Mouse (Mus musculus) lung, embryonic 15.5 days (tissue): ENCODE results near the gene Gripap1. TPM values are rescaled to one million over a fixed set of nuclear protein-coding genes. Genes with fewer than 3 reads are reported as not detected.
A peak's percentile ranks its signal among the peaks of the same experiment; 100 is the strongest.

Experiments
- microRNA counts: library from miRNA; unstranded; fragments of <30 nt; microRNA quantifications from one replicate; lab custom pipeline; 2016
- microRNA-seq: library from miRNA; unstranded; fragments of <30 nt; microRNA quantifications from one replicate; pipeline ENCODE4, GENCODE M21; 2016
- polyA plus RNA-seq: library from polyadenylated mRNA; unstranded; fragments of >200 nt; fragmentation: Nextera tagmentation; extraction: Ambion mirVana; gene quantifications from 2 replicates; pipeline ENCODE4 v1.2.1, GENCODE M21; 2015

Gene Gripap1
- polyA plus RNA-seq, 1 experiment from 2014 or later: 41.7 TPM

MicroRNAs encoded within 50 kb of the gene (microRNA counts, 519-probe panel; counts per million panel counts)
- microRNA mmu-miR-1198 (lab: Ali Mortazavi, UCI): 1,894 counts per million, percentile 13 among the panel's probes with 10 or more counts

Small RNA genes within 50 kb of the gene (microRNA-seq; reads per million reads assigned to microRNA genes)
- 30.6 reads per million, percentile 40 among the genes with 10 or more reads in this experiment for gene Mir1198

Other genes with a start within 250 kb of the Gripap1 start
- 0.05 TPM in 1 of 2 replicates, not detected in the other for gene Foxp3, start 216.1 kb upstream of the Gripap1 start, polyA plus RNA-seq
- 1.9 and 2.2 TPM in 2 replicates for gene Ppp1r3f, start 215.5 kb upstream of the Gripap1 start, polyA plus RNA-seq
- 31.9 and 32.1 TPM in 2 replicates for gene Ccdc22, start 184.2 kb upstream of the Gripap1 start, polyA plus RNA-seq
- not detected in 2 replicates for gene Cacna1f, start 182.7 kb upstream of the Gripap1 start, polyA plus RNA-seq
- 1.9 and 3.4 TPM in 2 replicates for gene Syp, start 151.3 kb upstream of the Gripap1 start, polyA plus RNA-seq
- 8.5 and 8.8 TPM in 2 replicates for gene Prickle3, start 132.5 kb upstream of the Gripap1 start, polyA plus RNA-seq
- gene Plp2, start 118.4 kb upstream of the Gripap1 start, polyA plus RNA-seq: 186 and 191 TPM in 2 replicates
- 0.53 and 0.62 TPM in 2 replicates for gene Magix, start 108.5 kb upstream of the Gripap1 start, polyA plus RNA-seq
- 46.9 and 49.1 TPM in 2 replicates for gene Gpkow, start 92.6 kb upstream of the Gripap1 start, polyA plus RNA-seq
- 69.6 and 79.5 TPM in 2 replicates for gene Wdr45, start 75.4 kb upstream of the Gripap1 start, polyA plus RNA-seq
- not detected in 2 replicates for gene Gm45208, start 67.5 kb upstream of the Gripap1 start, polyA plus RNA-seq
- gene Praf2, start 61.3 kb upstream of the Gripap1 start, polyA plus RNA-seq: 58.9 and 60.6 TPM in 2 replicates
- gene Ccdc120, start 38.9 kb upstream of the Gripap1 start, polyA plus RNA-seq: 23.5 and 23.6 TPM in 2 replicates
- gene Tfe3, start 27.2 kb upstream of the Gripap1 start, polyA plus RNA-seq: 29.2 and 30.5 TPM in 2 replicates
- 1.4 and 1.6 TPM in 2 replicates for gene Kcnd1, start 32.5 kb downstream of the Gripap1 start, polyA plus RNA-seq
- gene Otud5, start 51.6 kb downstream of the Gripap1 start, polyA plus RNA-seq: 42.2 and 46.6 TPM in 2 replicates
- gene Pim2, start 88.5 kb downstream of the Gripap1 start, polyA plus RNA-seq: 8.6 and 10.3 TPM in 2 replicates
- 37.6 and 38.6 TPM in 2 replicates for gene Slc35a2, start 94.3 kb downstream of the Gripap1 start, polyA plus RNA-seq
- 114 and 115 TPM in 2 replicates for gene Pqbp1, start 109.5 kb downstream of the Gripap1 start, polyA plus RNA-seq
- 155 TPM in 2 replicates for gene Timm17b, start 109.6 kb downstream of the Gripap1 start, polyA plus RNA-seq
- not detected in 2 replicates for gene Gm10491, start 118.1 kb downstream of the Gripap1 start, polyA plus RNA-seq
- not detected in 2 replicates for gene Gm10490, start 119.8 kb downstream of the Gripap1 start, polyA plus RNA-seq
- gene Pcsk1n, start 130.1 kb downstream of the Gripap1 start, polyA plus RNA-seq: 0.86 and 1.9 TPM in 2 replicates
- not detected in 2 replicates for gene Eras, start 138.8 kb downstream of the Gripap1 start, polyA plus RNA-seq
- 24.1 and 26.8 TPM in 2 replicates for gene Hdac6, start 158.1 kb downstream of the Gripap1 start, polyA plus RNA-seq
- gene Gata1, start 188.3 kb downstream of the Gripap1 start, polyA plus RNA-seq: 1.4 and 1.9 TPM in 2 replicates
- gene Glod5, start 228.7 kb downstream of the Gripap1 start, polyA plus RNA-seq: not detected in 2 replicates